Mouse (Mus musculus): ENCODE measurements around the gene Olfr630.
"Not testable (repeated sequence)": the region's sequence is repeated elsewhere in the genome, so short reads cannot be mapped to it uniquely, and the experiment has no call there.

Gene Olfr630

GRCm38 (mm10) chr7:103757233-103757632 is at the start of gene Olfr630:
Gene Olfr630, minus strand, starts transcription at chr7:103757333.
- no peak for DNase-seq

GRCm38 (mm10) chr7:103806856-103807255 is 49.7 kb upstream of the Olfr630 start:
- no peak for DNase-seq

- DNase-seq, result no peak
Measured at GRCm38 (mm10) chr7:103792669-103793388, 35.7 kb upstream of the Olfr630 start.

GRCm38 (mm10) chr7:103791721-103792120 is 34.6 kb upstream of the Olfr630 start, which contains the start of gene Olfr67:
Gene Olfr67, minus strand, starts transcription at chr7:103791821.
- DNase-seq, result no peak

- DNase-seq, result no peak
Measured at GRCm38 (mm10) chr7:103779598-103779997, 22.5 kb upstream of the Olfr630 start, which contains the start of gene Olfr68. Gene Olfr68, minus strand, starts transcription at chr7:103779698.

- DNase-seq, result not testable (repeated sequence)
Measured at GRCm38 (mm10) chr7:103777652-103778051, 20.5 kb upstream of the Olfr630 start.

GRCm38 (mm10) chr7:103771494-103771893 is 14.4 kb upstream of the Olfr630 start, which contains the start of gene Olfr69:
Gene Olfr69, minus strand, starts transcription at chr7:103771594.
- no peak for DNase-seq

GRCm38 (mm10) chr7:103767687-103768086 is 10.6 kb upstream of the Olfr630 start:
- not testable (repeated sequence) for DNase-seq

GRCm38 (mm10) chr7:103762212-103762611 is 5.1 kb upstream of the Olfr630 start:
- DNase-seq, result not testable (repeated sequence)

- DNase-seq, result no peak
Measured at GRCm38 (mm10) chr7:103744843-103745242, 12.3 kb downstream of the Olfr630 start, which contains the start of gene Olfr629. Gene Olfr629, minus strand, starts transcription at chr7:103744943.

- DNase-seq, result no peak
Measured at GRCm38 (mm10) chr7:103730074-103730473, 27.1 kb downstream of the Olfr630 start, which contains the start of gene Olfr628. Gene Olfr628, plus strand, starts transcription at chr7:103730374.

- DNase-seq, result not testable (repeated sequence)
Measured at GRCm38 (mm10) chr7:103716398-103716797, 40.7 kb downstream of the Olfr630 start.

GRCm38 (mm10) chr7:103714371-103714770 is 42.8 kb downstream of the Olfr630 start, which contains the start of gene Olfr243:
Gene Olfr243, plus strand, starts transcription at chr7:103714671.
- DNase-seq, result no peak

GRCm38 (mm10) chr7:103712024-103712423 is 45.1 kb downstream of the Olfr630 start:
- no peak for DNase-seq
